Mouse (Mus musculus) bone marrow, adult 2 months (tissue): Measurements from ENCODE around the gene Hhipl1.

Source experiments
- CTCF ChIP-seq: fragments of 200-500 bp; IDR thresholded peaks from 2 replicates; pipeline ENCODE4 v1.5.1; 2011; ENCODE audit warnings: low read length, control low read depth; ENCODE audit not compliant: control insufficient read depth, insufficient read depth
- POLR2A ChIP-seq: fragments of 200-500 bp; IDR thresholded peaks from 2 replicates; pipeline ENCODE4 v1.6.1; 2011; ENCODE audit warnings: low read depth, mild to moderate bottlenecking, control low read depth, low read length, borderline replicate concordance; ENCODE audit not compliant: control insufficient read depth

- TF ChIP-seq POLR2A (no peak), CTCF (peak; percentile 72)
Measured at GRCm38 (mm10) chr12:108333056-108333455, 27.0 kb downstream of the Hhipl1 start.
